Mouse (Mus musculus) ES-E14 (cell line): ENCODE measurements at regions not wholly inside any gene's neighbourhood (a gene's known extent, or its start where the extent isn't known, plus 50 kb on each side); places are given as distances from the start of the nearest gene placed in this dataset.

Source experiments
- DNase-seq: peaks from one replicate; pipeline ENCODE4 v3.0.0-alpha.2; 2013; ENCODE audit warnings: low read depth, low spot score
- H3K27ac ChIP-seq: 2 replicates; pipeline ENCODE4 v1.5.1; 2012; ENCODE audit warnings: low read depth, mild to moderate bottlenecking, low read length, moderate library complexity, mixed read lengths; ENCODE audit not compliant: poor library complexity, insufficient read depth, severe bottlenecking
- H3K36me3 ChIP-seq: 2 replicates; pipeline ENCODE4 v1.6.1; 2012; ENCODE audit warnings: mild to moderate bottlenecking, low read length, moderate library complexity, mixed read lengths; ENCODE audit not compliant: control insufficient read depth, poor library complexity, insufficient read depth, severe bottlenecking
- H3K4me1 ChIP-seq, 2 experiments: fragments of 150-350 bp in 1 of 2; sonication (generic) in 1 of 2; 2 replicates each; pipeline ENCODE4 v1.6.1; 2012; ENCODE audit warnings: low read length in 2 of 2, mild to moderate bottlenecking in 1 of 2, mixed read lengths in 1 of 2; ENCODE audit not compliant: control insufficient read depth in 2 of 2, insufficient read depth in 2 of 2, poor library complexity in 1 of 2
- H3K4me3 ChIP-seq, 2 experiments: fragments of 150-350 bp in 1 of 2; sonication (generic) in 1 of 2; 2 replicates each; pipeline ENCODE4 v1.5.1; 2012; ENCODE audit warnings: low read length in 2 of 2, low read depth in 1 of 2, mild to moderate bottlenecking in 1 of 2, mixed read lengths in 1 of 2; ENCODE audit not compliant: insufficient read depth in 1 of 2, poor library complexity in 1 of 2, severe bottlenecking in 1 of 2
- H3K9ac ChIP-seq: 2 replicates; pipeline ENCODE4 v1.6.1; 2012; ENCODE audit warnings: low read depth, mild to moderate bottlenecking, low read length, mixed read lengths; ENCODE audit not compliant: poor library complexity, insufficient read depth, severe bottlenecking
- H3K9me3 ChIP-seq: fragments of 150-350 bp; sonication (generic); 2 replicates; pipeline ENCODE4 v1.6.1; 2012; ENCODE audit warnings: low read depth, mild to moderate bottlenecking, low read length; ENCODE audit not compliant: control insufficient read depth, insufficient read depth
- CHD2 ChIP-seq: IDR thresholded peaks from 2 replicates; pipeline ENCODE4 v1.6.1; 2014; ENCODE audit warnings: mild to moderate bottlenecking, low read depth, low read length, inconsistent platforms
- HCFC1 ChIP-seq: IDR thresholded peaks from 2 replicates; pipeline ENCODE4 v1.6.1; 2012; ENCODE audit warnings: low read length, inconsistent platforms, borderline replicate concordance; ENCODE audit not compliant: insufficient read depth
- MAFK ChIP-seq: IDR thresholded peaks from 2 replicates; pipeline ENCODE4 v1.6.1; 2014; ENCODE audit warnings: mild to moderate bottlenecking, low read depth, low read length, inconsistent platforms; ENCODE audit not compliant: insufficient read depth
- ZC3H11A ChIP-seq: IDR thresholded peaks from 2 replicates; pipeline ENCODE4 v1.6.1; 2012; ENCODE audit warnings: low read depth, mild to moderate bottlenecking, inconsistent platforms, low read length, borderline replicate concordance
- ZNF384 ChIP-seq: IDR thresholded peaks from 2 replicates; pipeline ENCODE4 v1.6.1; 2012; ENCODE audit warnings: low read depth, low read length, inconsistent platforms
- in situ Hi-C, 2 experiments: fragments of 600-800 bp; cut with MboI; formaldehyde crosslinking; loops; one replicate each; pipeline ENCODE4 v1.15.1; 2025; ENCODE audit warnings: low sequenced_read_pairs in 2 of 2, inconsistent platforms in 1 of 2; ENCODE audit not compliant: unreplicated experiment in 2 of 2

- Histone ChIP-seq H3K4me3 (no peak overlapping the region), H3K36me3 (no peaks in the 10 kb centered on the region), H3K4me1 (peaks cover 0 to 2% of the 10 kb centered on the region in 2 experiments; a peak in 1 of 4 replicates), H3K27ac (no peak overlapping the region), H3K9ac (no peak overlapping the region), H3K9me3 (no peaks in the 10 kb centered on the region)
- in situ Hi-C loops: no loop called here
- no peak for DNase-seq
- no peak for TF ChIP-seq MAFK
- no peak for TF ChIP-seq ZNF384
- no peak for TF ChIP-seq ZC3H11A
- no peak for TF ChIP-seq CHD2
- TF ChIP-seq HCFC1: no peak
These were observed 50.8 kb upstream of the Lrpap1 start for GRCm38 (mm10) chr5:35156371-35156770.

DNA sequence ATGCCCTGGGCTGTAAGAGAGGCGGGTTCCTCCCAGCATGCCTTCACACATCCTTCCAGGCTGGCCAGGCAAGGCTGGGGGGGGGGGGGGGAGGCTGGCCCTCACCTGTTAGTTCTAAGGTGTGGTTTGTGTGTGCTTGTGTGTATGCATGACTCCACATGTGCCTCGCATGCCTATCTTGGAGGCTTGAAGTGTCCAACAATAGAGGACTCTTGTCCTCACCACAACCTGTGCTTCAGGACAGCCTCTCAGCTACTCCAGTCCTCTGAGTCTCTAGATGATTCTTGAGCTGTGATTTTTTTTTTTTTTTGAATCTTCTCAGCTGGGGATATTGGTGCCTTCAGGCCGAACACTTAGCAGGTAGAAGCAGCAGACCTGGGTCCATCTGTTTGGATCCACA, 50.2 kb upstream of the Lrpap1 start:
- in situ Hi-C loops: no loop called here
- no peaks in the 10 kb centered on the region for H3K36me3 ChIP-seq
- no peak overlapping the region for H3K9ac ChIP-seq
- H3K4me1 ChIP-seq: peaks cover 0 to 2% of the 10 kb centered on the region in 2 experiments; a peak in 1 of 4 replicates
- DNase-seq: no peak
- H3K4me3 ChIP-seq: no peak overlapping the region
- H3K27ac ChIP-seq: no peak overlapping the region
- TF ChIP-seq CHD2 (no peak), ZC3H11A (no peak), MAFK (no peak), HCFC1 (no peak), ZNF384 (no peak)
- H3K9me3 ChIP-seq: no peaks in the 10 kb centered on the region
